Mouse (Mus musculus) brain, embryonic 14.5 days (tissue): ENCODE data around the gene Hormad1.

Experiments
- CTCF ChIP-seq: fragments of 200-500 bp; IDR thresholded peaks from 2 replicates; pipeline ENCODE4 v1.5.1; 2012; ENCODE audit warnings: inconsistent platforms, mild to moderate bottlenecking, moderate library complexity, borderline replicate concordance; ENCODE audit not compliant: insufficient read depth, insufficient read length; ENCODE audit errors: extremely low read depth
- POLR2A ChIP-seq: fragments of 200-500 bp; IDR thresholded peaks from 2 replicates; pipeline ENCODE4 v1.6.1; 2012; ENCODE audit warnings: mild to moderate bottlenecking, inconsistent platforms, borderline replicate concordance; ENCODE audit not compliant: poor library complexity, insufficient read depth, insufficient read length, severe bottlenecking; ENCODE audit errors: extremely low read depth

- TF ChIP-seq CTCF (no peak), POLR2A (no peak)
These were observed at the start of gene Hormad1 for GRCm38 (mm10) chr3:95559437-95559836.
